Mouse (Mus musculus): ENCODE results near the gene Cybrd1.

- TF ChIP-seq POLR2A (IDR thresholded peaks at IDR 0.05; ENCODE audit: extremely low read depth, insufficient read depth, low read length), result no peak
- no peak for TF ChIP-seq CTCF (IDR thresholded peaks at IDR 0.05; ENCODE audit: low read depth, low read length)
Observed at GRCm38 (mm10) chr2:71160307-71160861, 42.7 kb downstream of the Cybrd1 start.

All from liver, adult 2 months (tissue).